Mouse (Mus musculus): ENCODE results near the gene Atp6v1f. TPM values are rescaled to one million over a fixed set of nuclear protein-coding genes. Genes with fewer than 3 reads are reported as not detected.

Atp6v1f gene
- polyA plus RNA-seq, 1 experiment: 318 TPM

- DNase-seq (ENCODE audit: low read depth, low spot score): no peak
- WGBS: 32% methylated on average over 4 of the region's 4 CpGs
Observed at GRCm38 (mm10) chr6:29449858-29450257, 17.7 kb upstream of the Atp6v1f start.

- 90% methylated on average over 6 of the region's 6 CpGs for WGBS
- DNase-seq (ENCODE audit: low read depth, low spot score): no peak
Observed at GRCm38 (mm10) chr6:29450667-29451066, 16.9 kb upstream of the Atp6v1f start.

DNA sequence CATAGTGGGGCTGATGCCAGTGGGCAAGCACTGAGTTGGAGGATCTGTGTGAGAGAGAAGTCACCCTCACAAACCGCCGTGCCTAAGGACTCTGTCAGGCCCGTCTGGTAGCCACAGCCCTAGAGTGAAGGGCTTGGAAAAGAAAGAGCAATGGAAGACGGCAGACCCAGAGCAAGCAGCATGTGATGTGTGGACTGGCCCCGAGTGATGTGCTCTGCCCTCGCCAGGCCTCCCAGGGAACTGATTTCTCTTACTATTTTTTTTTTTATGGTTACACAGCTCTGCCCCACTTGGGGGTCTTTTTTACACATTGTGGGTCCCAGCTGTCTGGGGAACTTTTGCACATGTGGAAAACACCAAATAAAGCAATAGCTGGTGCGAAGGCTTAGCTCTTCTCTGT, 6.0 kb upstream of the Atp6v1f start:
- no peak for DNase-seq (ENCODE audit: low read depth, low spot score)
- WGBS: 51% methylated on average over 7 of the region's 7 CpGs

GRCm38 (mm10) chr6:29463388-29463787, 4.1 kb upstream of the Atp6v1f start:
- WGBS: 68% methylated on average over 3 of the region's 3 CpGs
- no peak for DNase-seq (ENCODE audit: low read depth, low spot score)

GRCm38 (mm10) chr6:29468851-29469250, 1.3 kb downstream of the Atp6v1f start:
- WGBS: 63% methylated on average over 3 of the region's 3 CpGs
- no peak for DNase-seq (ENCODE audit: low read depth, low spot score)

DNA sequence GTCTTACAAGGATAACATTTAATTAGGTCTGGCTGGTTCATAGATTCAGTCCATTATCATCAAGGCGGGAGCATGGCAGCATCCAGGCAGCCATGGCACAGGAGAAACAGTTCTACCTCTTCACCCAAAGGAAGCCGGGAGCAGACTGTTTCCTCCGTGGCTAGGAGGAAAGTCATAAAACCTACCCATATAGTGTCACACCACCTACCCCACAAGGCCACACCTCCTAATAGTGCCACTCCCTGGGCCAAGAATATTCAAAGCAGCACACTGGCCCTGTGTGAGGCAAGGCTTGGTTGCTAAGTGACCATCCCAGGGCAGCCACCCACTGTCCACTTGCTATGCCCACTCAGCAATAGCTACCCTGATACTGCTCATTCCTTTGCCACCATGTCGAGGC, 3.6 kb downstream of the Atp6v1f start, which contains the start of gene Atp6v1fnb:
Gene Atp6v1fnb (plus strand): TSS at position 301 of the 400 bp plus-strand sequence.
- WGBS: 68% methylated on average over 4 of the region's 4 CpGs
- DNase-seq (ENCODE audit: low read depth, low spot score): no peak

DNA sequence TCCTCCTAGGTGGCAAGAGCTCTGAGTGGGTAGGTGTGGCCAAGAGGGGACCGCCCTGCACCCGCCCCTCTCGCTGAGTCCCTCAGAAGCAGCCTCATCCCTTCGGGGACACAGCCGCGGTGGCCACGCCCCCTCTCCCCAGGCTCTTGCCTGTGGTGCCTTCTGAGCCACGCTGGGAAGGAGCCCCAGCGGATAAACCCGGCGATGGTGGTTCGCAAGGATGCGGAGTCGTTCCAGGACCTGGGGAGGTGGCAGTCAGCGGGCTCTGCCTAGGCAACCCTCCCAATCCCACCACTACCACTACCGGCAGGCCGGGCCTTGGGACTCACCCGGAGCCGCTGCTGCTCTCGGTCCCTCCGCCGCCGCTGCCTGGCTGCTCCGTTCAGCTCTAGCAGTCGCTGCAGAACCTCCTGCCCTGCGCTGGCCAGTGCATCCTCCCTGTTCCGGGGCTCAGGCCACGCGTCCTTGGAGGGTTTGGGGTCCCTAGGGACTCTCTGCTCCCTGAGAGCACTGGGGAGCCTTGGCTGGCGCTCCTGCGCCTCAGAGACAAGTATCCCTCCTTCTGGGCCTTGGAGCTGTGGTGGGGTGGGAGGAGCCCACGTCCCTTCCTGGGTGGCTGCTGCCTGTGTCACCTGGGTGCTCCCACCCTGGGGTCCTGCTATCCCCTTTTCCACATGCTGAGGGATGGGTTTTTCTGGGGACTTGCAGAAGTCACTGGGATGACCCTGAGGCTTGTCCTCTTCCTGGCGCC, 6.6 kb downstream of the Atp6v1f start:
- WGBS: 8% methylated on average over 33 of the region's 33 CpGs

DNA sequence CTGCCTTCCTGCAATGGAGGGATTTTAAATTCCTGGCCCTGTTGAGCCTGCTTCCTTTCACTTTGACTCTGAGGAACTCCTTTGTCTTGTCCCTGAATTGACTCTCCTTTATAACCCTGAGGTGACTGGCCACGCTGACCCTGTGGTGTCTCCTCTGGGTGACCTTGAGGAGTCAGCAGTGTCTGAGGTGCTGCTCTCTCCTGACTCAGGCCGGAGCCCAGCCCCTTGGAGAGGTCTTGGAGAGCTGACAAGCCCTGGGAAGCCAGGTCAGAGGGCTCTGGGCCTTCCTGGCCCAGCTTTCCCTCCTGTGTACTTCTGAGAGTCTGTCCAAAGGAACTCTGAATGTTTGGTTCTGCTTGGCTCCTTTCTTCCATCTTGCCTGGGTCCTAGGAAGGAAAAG, 7.2 kb downstream of the Atp6v1f start:
- 81% methylated on average over 2 of the region's 2 CpGs for WGBS
- DNase-seq (ENCODE audit: low read depth, low spot score): no peak

More for the DNA sequence above, 6.6 kb downstream of the Atp6v1f start:
- DNase-seq (ENCODE audit: low read depth, low spot score): peak; percentile 24

GRCm38 (mm10) chr6:29482691-29483090, 15.2 kb downstream of the Atp6v1f start:
- WGBS: 93% methylated on average over 13 of the region's 13 CpGs

GRCm38 (mm10) chr6:29484716-29485559, 17.4 kb downstream of the Atp6v1f start:
- no peak for DNase-seq (ENCODE audit: low read depth, low spot score)
- WGBS: 10% methylated on average over 26 of the region's 26 CpGs

More at GRCm38 (mm10) chr6:29482691-29483090, 15.2 kb downstream of the Atp6v1f start:
- DNase-seq (ENCODE audit: low read depth, low spot score): no peak

DNA sequence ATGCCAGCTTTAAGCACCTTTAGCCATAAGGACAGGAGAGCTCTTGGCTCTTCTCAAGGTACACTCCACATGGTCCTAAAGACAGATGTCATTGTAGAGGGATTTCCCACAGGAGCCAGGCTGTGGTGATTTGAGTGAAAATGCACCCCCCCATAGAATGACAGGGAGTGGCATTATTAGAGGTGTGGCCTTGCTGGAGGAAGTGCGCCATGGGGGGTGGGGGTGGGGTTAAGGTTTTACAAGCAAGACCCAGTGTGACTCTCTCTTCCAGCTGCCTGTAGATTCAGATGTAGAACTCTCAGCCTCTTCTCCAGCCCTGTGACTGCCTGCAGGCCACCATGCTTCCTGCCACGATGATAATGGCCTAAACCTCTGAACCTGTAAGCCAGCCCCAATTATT, 18.4 kb downstream of the Atp6v1f start:
- no peak for DNase-seq (ENCODE audit: low read depth, low spot score)
- 44% methylated on average over 2 of the region's 2 CpGs for WGBS

DNA sequence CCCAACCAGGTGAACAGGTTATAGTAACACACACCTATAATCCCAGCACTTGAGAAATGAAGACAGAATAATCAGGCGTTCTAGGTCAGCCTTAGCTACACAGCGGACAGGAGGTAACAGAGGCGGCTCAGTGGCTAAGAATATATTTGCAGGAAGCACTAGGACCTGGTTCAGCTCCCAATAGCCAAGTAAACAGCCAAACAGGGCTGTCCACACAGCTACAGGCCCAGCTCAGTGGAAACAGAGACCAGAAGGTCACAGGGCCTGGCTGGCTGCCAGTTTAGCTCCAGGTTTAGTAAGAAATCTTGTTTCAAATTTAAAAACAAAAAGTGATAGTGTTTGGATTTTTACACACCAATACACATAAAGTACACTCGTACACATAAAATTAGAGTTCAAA, 26.6 kb downstream of the Atp6v1f start:
- WGBS: 71% methylated on average over 4 of the region's 4 CpGs

GRCm38 (mm10) chr6:29496270-29496669, 28.8 kb downstream of the Atp6v1f start:
- 63% methylated on average over 25 of the region's 25 CpGs for WGBS
- DNase-seq (ENCODE audit: low read depth, low spot score): no peak

More for the DNA sequence above, 26.6 kb downstream of the Atp6v1f start:
- DNase-seq (ENCODE audit: low read depth, low spot score): no peak

GRCm38 (mm10) chr6:29497791-29498190, 30.3 kb downstream of the Atp6v1f start:
- WGBS: 45% methylated on average over 2 of the region's 2 CpGs
- DNase-seq (ENCODE audit: low read depth, low spot score): no peak

GRCm38 (mm10) chr6:29500177-29500576, 32.7 kb downstream of the Atp6v1f start:
- 71% methylated on average over 7 of the region's 7 CpGs for WGBS
- DNase-seq (ENCODE audit: low read depth, low spot score): no peak

- no peak for DNase-seq (ENCODE audit: low read depth, low spot score)
- 91% methylated on average over 6 of the region's 6 CpGs for WGBS
Observed at GRCm38 (mm10) chr6:29500810-29501209, 33.3 kb downstream of the Atp6v1f start.

- 97% methylated on average over 1 of the region's 1 CpGs for WGBS
- DNase-seq (ENCODE audit: low read depth, low spot score): no peak
Observed at GRCm38 (mm10) chr6:29501599-29501998, 34.1 kb downstream of the Atp6v1f start.

- DNase-seq (ENCODE audit: low read depth, low spot score): no peak
- 85% methylated on average over 5 of the region's 5 CpGs for WGBS
Observed at GRCm38 (mm10) chr6:29505493-29505892, 38.0 kb downstream of the Atp6v1f start.

DNA sequence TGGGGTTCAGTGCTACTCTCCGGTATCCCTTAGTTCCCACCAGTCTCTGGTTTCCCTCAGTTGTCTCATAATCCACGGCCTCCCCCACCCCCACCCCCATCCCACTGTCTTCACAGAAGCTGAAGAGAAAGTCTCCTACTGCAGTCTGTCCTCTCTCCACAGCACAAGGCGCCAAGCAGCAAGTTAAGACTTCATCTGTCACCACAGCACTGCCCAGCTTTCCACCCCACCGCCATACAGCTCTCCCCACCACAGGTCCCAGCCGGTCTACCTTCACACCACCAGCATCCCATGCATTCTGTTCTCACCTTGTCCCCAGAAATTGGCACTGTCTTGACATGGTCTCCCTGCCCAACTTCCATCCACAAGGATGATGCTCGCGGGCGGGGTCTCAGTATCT, 39.3 kb downstream of the Atp6v1f start:
- no peak for DNase-seq (ENCODE audit: low read depth, low spot score)
- 49% methylated on average over 8 of the region's 8 CpGs for WGBS

GRCm38 (mm10) chr6:29507447-29508309, 40.2 kb downstream of the Atp6v1f start, which contains the start of gene Kcp:
TSS of gene Kcp (minus strand) at chr6:29507952.
- 2% methylated on average over 47 of the region's 47 CpGs for WGBS
- DNase-seq (ENCODE audit: low read depth, low spot score): no peak
